Mouse (Mus musculus) spleen, postnatal 14 days (tissue): ENCODE data around the gene Jagn1.
A peak's percentile ranks its signal among the peaks of the same experiment; 100 is the strongest.

Experiments
- DNase-seq, 2 experiments: peaks; one replicate each; pipeline ENCODE4 v3.0.0; 2021 to 2022; ENCODE audit warnings: low spot score in 2 of 2

Jagn1 gene

DNA sequence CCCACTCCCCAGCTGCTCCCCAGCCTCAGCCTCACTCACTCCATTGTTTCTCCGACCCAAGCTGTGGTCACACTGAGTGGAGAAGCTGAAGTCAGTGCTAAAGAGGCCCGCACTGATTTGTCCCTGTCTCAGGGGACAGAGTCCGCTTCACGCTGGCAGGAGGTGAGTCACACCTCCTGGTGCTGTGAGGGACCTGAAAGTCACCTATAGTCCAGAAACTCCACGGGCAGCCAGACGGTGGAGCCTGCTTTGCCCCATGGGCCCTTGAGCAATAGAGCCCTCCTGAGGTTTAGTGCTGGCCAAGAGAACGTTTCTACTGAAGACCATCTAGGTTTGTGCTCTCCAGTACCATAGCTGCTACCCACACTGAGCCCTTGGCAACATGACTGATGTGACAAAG lies 7.7 kb upstream of the Jagn1 start:
- DNase-seq: no peak

GRCm38 (mm10) chr6:113435664-113436205 lies 6.6 kb upstream of the Jagn1 start, which contains the start of gene Cidec:
Cidec (minus strand) TSS chr6:113435760.
- no peak for DNase-seq

GRCm38 (mm10) chr6:113437135-113437534 lies 5.2 kb upstream of the Jagn1 start:
- no peak for DNase-seq

- DNase-seq: no peak
These were observed 3.5 kb upstream of the Jagn1 start for GRCm38 (mm10) chr6:113438721-113439430.

- no peak for DNase-seq
These were observed 1.7 kb upstream of the Jagn1 start for GRCm38 (mm10) chr6:113440686-113441085.

DNA sequence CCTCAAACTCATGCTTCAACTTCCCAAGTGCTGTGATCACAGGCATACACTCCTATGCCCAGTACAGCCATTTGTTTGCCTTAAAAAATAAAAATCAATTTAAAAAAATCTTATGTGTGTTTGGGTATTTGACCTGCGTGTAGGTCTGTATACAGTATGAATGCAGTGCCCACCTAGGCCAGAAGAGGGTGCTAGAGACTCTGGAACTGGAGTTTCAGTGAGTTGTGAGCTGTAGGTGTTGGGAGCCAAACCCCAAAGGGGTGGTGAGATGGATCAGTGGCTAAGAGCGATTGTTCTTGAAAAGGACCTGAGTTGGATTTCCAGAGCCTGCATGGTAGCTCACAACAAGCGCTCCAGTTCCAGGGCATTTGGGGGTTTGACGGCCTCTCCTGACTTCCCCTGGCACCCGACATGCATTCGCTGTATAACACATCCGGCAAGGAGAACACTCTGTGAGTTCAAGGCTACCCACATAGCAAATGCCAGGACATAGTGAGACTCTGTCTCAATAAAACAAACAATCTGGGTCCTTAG lies 1.2 kb upstream of the Jagn1 start:
- peak; percentile 54 to 69 for DNase-seq

DNA sequence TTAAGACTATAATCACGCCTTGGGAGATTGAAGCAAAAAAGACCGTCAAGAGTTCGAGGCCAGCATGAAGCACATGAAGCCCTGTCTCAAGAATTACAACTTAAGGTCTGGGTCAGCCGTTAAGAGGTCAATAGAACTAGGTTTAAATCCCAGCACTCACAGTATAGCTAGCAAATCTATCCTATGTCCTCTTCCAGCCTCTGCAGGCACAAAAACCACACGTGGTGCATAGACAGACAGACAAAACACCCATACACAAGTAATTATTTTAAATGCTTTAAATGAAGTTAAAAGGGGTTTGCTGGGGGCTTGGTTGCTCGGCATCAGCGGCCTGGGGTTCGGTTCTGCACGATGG lies 305 bp upstream of the Jagn1 start:
- DNase-seq: no peak

DNA sequence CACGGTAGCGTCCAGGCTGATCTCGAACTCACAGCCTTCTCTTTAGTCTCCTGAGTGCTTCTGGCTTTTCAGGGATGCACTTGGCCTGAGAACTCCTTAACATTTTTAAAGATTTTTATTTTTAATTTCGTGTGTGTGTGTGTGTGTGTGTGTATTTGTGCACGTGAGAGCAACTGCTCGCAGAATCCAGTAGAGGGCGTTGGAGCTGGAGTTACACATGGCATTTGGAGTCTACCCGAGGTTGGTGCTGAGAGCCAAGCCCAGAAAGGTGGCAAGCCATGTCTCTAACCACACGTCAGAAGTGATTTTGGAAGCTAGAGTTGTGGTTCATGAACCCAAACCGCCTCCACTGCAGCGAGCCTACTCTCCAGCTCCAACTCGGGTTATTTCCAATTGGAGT lies 722 bp downstream of the Jagn1 start:
- no peak for DNase-seq

DNA sequence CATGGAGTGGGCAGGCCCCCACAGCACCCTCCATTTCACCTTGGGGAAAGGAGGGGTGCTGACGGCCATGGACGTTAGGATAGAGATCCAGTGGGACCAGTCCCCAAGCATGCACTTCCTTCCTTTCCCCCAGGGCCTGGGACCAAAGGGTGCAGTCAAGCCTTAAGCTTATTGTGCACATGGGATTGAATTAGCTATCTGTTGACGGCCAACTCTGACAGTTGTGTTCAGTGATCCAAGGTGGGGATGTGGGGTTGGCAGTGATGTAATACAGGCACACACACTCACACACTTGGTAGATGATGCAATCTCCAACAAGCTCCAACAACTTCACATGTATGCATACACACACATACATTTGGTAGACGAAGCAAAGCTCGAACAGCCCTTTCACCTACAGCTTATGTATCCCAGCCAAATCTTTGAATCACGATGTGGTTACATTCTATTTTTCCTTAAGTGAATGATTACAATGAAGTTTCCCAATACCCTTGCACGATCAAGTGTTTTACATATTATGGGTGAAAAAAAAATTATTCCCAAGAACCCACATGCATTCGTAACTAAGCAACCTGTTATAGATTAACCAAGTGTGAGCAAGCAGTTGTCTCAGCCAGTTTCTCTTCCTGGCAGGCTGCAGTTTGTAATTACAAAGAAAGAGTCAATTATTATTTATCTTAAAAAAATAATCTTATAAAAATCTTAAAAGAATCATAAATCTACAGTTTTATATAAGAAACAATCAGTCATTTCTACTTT lies 2.0 kb downstream of the Jagn1 start:
- no peak for DNase-seq

DNA sequence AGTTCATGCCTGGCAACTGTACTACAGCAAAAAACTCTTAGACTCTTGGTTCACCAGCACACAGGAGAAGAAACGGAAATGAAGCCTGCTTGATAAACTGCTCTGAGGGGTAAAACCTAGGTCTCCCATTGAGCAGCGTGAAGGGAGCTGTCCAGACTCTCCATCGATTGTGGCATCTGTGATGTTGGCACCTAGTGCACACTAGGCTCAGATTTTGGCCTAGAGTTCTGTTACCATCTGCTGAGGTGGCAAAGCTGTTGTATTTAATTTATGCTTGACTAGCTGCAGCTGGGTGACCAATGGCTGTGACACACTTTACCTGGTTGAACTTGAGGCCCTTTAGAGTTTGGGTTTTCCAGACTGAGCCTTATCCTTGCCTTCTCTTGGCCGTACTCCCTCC lies 5.3 kb downstream of the Jagn1 start:
- DNase-seq: no peak

DNA sequence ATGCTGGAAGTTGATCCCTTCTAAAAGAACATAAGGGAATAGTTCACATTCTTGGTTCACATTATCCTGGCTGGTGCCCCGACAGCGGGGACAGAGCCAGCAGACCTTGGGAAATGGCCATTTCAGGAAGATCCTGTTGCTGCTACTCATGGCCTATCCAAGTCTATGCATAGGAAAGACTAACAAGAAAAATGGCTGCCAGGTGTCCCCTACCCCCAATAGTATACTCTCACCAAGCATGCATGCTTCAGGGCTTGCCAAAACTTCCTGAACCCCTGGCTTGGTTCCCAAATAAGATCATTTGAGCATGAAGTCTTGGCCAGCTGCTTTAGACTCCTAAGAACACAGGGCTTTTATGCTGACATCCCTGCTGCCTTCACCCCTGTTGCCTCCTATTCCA lies 9.5 kb downstream of the Jagn1 start:
- DNase-seq: no peak

GRCm38 (mm10) chr6:113455007-113455406 lies 12.6 kb downstream of the Jagn1 start:
- no peak for DNase-seq

DNA sequence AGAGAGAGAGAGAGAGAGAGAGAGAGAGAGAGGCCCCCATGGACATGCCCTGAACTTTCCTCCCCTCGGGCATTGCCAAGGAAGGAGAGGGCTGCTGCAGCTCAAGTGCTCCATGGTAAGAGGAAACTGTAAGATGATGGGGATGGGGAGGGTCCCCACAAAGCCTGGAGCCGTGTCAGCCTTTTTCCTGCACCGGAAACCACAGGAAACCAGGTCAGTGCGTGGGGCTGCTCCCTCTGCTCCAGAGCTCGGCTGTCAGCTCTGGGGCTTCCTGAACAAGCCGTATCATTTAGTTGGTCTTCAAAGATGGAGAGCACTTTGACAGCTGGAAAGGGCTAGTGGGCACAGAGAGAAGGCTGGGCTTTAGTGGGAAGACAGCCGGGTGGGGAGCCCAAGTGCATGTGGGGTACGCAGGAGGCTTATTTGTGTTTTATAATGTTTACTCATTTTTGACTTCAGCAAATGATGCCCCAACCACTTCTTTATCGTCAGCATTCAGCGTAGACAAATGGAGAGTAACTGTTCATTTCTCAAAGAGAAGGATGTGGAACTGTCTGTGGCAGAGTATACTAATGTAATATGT lies 15.7 kb downstream of the Jagn1 start, which contains the start of gene Il17re:
TSS of gene Il17re (plus strand) at position 533 of the 583 bp plus-strand sequence.
- no peak for DNase-seq

GRCm38 (mm10) chr6:113458635-113459034 lies 16.3 kb downstream of the Jagn1 start:
- no peak for DNase-seq

DNA sequence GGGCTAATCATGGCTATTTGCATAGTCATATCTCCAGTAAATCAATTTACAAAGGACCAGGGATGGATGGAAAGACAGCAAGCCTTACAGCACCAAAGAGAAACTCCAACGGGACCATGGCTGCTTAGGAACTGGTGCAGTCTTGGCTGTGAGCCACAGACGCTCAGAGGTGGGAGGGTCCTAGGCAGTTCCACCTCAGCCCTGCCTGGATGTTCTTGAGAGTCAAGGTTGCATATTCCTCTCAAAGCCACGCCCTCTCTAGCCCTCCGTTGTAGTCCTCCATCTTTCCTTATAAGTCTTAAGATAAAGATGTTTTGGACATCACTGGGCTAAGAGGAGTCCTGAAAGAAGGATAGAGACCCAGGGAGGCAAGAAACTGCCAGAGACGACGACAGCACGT lies 21.7 kb downstream of the Jagn1 start:
- no peak for DNase-seq

- no peak for DNase-seq
These were observed 23.2 kb downstream of the Jagn1 start for GRCm38 (mm10) chr6:113465602-113466001.

DNA sequence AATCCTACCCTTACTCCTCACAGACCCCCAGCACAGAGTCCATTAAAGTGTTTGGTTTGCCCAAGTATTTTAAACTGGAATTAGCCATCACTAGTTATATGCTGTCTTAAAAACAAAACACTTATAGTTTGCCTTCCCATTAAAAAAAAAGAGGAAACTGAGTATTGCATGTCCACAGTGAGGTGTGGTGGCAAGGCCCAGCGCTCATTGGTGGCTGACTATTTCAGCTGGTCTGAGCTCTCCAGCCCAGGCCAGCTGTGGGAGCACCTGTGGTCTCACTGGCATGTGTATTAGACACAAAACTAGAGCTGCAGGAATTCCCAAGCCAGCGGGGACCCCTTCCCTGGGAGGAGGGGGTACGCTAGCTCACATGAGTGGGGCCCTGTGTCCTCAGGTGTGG lies 26.1 kb downstream of the Jagn1 start:
- DNase-seq: no peak

DNA sequence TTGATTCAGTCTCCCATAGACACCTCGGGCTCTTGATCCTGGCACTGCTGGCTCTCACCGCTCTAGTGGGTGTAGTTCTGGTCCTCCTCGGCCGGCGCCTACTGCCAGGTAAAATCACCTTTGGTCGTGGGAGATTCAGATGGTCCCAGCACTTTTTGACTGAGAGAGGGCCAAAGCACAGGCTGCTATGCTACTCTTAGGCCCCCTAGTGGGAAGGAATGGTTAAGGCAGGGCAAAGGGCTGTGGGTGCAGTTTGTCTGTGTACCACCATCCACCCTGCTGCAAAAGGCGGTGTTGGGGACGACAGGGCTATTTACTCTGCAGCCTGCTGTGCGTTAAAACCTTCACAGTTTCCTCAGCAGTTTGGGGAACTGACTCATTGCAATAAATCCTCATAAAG lies 26.7 kb downstream of the Jagn1 start:
- DNase-seq: peak; percentile 32 to 66

- DNase-seq: peak; percentile 36 to 64
These were observed 27.1 kb downstream of the Jagn1 start for GRCm38 (mm10) chr6:113469432-113469831.

- no peak for DNase-seq
These were observed 29.0 kb downstream of the Jagn1 start, which contains the start of gene Il17rc for GRCm38 (mm10) chr6:113471297-113471936. Il17rc (plus strand) TSS chr6:113471427.

- DNase-seq: no peak
These were observed 29.7 kb downstream of the Jagn1 start for GRCm38 (mm10) chr6:113472061-113472460.

DNA sequence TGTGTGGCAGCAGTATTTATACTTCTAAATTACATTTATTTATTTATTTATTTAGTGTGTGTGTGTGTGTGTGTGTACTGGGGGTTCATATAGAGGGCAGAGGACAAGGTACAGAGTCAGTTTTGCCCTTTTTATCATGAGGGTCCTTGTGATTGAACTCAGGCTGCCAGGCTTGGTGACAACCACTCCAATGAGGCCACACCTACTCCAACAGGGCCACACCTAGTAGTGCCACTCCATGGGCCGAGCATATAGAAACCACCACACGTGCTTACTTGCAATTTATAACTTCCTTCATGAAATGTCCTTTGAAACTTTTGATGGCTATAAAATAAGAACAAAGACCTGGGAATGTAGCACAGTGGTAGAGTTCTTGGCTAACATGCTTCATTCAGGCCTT lies 30.9 kb downstream of the Jagn1 start:
- no peak for DNase-seq
